In genomic region chr1:69656929-69657328, GRCm38 (mm10) we compare ENCODE assay signal across 8 mouse cellular contexts. TPM values are rescaled to one million over a fixed set of nuclear protein-coding genes. Genes with fewer than 3 reads are reported as not detected.
A peak's percentile ranks its signal among the peaks of the same experiment; 100 is the strongest.
DNase-seq lines count a peak whose midpoint lies in the region; ATAC-seq and TF ChIP-seq lines count a peak whose summit lies in the region.

No protein-coding gene starts in this region.

- H3K4me3 ChIP-seq in liver, embryonic 15.5 days (replicated peaks) = no peak overlapping the region
- peak overlapping the region; percentile 40 for H3K4me3 ChIP-seq in thymus, adult 2 months (ENCODE audit: control insufficient read depth, insufficient read depth, low read length)

- TF ChIP-seq CTCF in thymus, adult 2 months (IDR thresholded peaks at IDR 0.05; ENCODE audit: borderline replicate concordance, control insufficient read depth, extremely low read depth, insufficient read depth, low read length, poor library complexity) = no peak

- peak overlapping the region; percentile 48 for H3K4me2 ChIP-seq in liver, embryonic 15.5 days

- intact Hi-C loops in gastrocnemius, postnatal 36 days (cut with DNase I) = no loop called here

- no peaks in the 10 kb centered on the region for H3K27me3 ChIP-seq in liver, embryonic 15.5 days
- H3K27me3 ChIP-seq in thymus, adult 2 months (ENCODE audit: control insufficient read depth, insufficient read depth, low read length) = no peaks in the 10 kb centered on the region

- H3K9me3 ChIP-seq in liver, embryonic 15.5 days (replicated peaks) = no peaks in the 10 kb centered on the region

- no peak for TF ChIP-seq POLR2A in thymus, adult 2 months (IDR thresholded peaks at IDR 0.05; ENCODE audit: control insufficient read depth, extremely low read depth, insufficient read depth, low read length, poor library complexity)

- no peaks in the 10 kb centered on the region for H3K36me3 ChIP-seq in liver, embryonic 15.5 days (replicated peaks)
- H3K36me3 ChIP-seq in thymus, adult 2 months (ENCODE audit: control insufficient read depth, insufficient read depth, low read length) = no peaks in the 10 kb centered on the region; the same call in 1 of the 2 replicates

- 0 out of 2 replicates have a peak, but pooled peaks cover 11% of the 10 kb centered on the region for H3K4me1 ChIP-seq in liver, embryonic 15.5 days (replicated peaks)
- peaks cover 23% of the 10 kb centered on the region for H3K4me1 ChIP-seq in thymus, adult 2 months (replicated peaks; ENCODE audit: control insufficient read depth, insufficient read depth, low read length)

- DNase-seq in lung, adult 18-20 months = peak; percentile 17 to 32
- no peak for DNase-seq in lung, postnatal 10 days
- peak; percentile 20 to 30 for DNase-seq in gastrocnemius, postnatal 36 days
- DNase-seq in thymus, adult 2 months = no peak
- DNase-seq in Muller cell, postnatal 12 days (ENCODE audit: inconsistent ontology term) = no peak
- DNase-seq in layer of hippocampus, adult 18-20 months (ENCODE audit: low spot score in 2 of 2) = no peak
- no peak for DNase-seq in urinary bladder, postnatal 10 days (ENCODE audit: low spot score)

- ATAC-seq in liver, embryonic 15.5 days (ENCODE audit: insufficient read depth) = no peak

- WGBS in liver, embryonic 15.5 days (ENCODE audit: insufficient replicate concordance) = 17% methylated on average over 16 of the region's 16 CpGs
- WGBS in thymus, adult 2 months = 20% methylated on average over 16 of the region's 16 CpGs

- no peak overlapping the region for H3K9ac ChIP-seq in liver, embryonic 15.5 days

- no peak overlapping the region for H3K27ac ChIP-seq in liver, embryonic 15.5 days (replicated peaks)
- peak overlapping the region; percentile 37; the same call in 1 of the 2 replicates for H3K27ac ChIP-seq in thymus, adult 2 months (ENCODE audit: control insufficient read depth, insufficient read depth, low read length)

RNA-seq across cellular contexts. Expression of gene Ikzf2, which starts 30.1 kb away (rescaled TPM):
- 10 to 100 TPM; 10.8 to 11.3 TPM for total RNA-seq in gastrocnemius, postnatal 36 days (2021)
- polyA plus RNA-seq in liver, embryonic 15.5 days (2015; fragmentation: Nextera tagmentation; extraction: Ambion mirVana) = 0.40 and 0.45 TPM in 2 replicates
- polyA plus RNA-seq in thymus, adult 2 months (2012; rRNA removed) = 13.6 and 17.8 TPM in 2 replicates
- total RNA-seq in layer of hippocampus, adult 18-20 months (2021) = 1 to 10 TPM; 8.1 to 9.3 TPM

Comparison
In these comparisons a context has a peak if more than half of its experiments do, and no peak if none do; other contexts are left out.
1. DNase-seq: peak in lung, adult 18-20 months (2 of 2) and gastrocnemius, postnatal 36 days (2 of 2); none in lung, postnatal 10 days (single experiment), thymus, adult 2 months (single experiment), Muller cell, postnatal 12 days (single experiment), layer of hippocampus, adult 18-20 months (0 of 2) and urinary bladder, postnatal 10 days (single experiment).